Mouse (Mus musculus) common myeloid progenitor, adult 5-6 weeks (primary cell): ENCODE results near the gene Foxf1. TPM values are rescaled to one million over a fixed set of nuclear protein-coding genes. Genes with fewer than 3 reads are reported as not detected.

Experiments
- ATAC-seq: replicated peaks from 2 replicates; pipeline ENCODE4 v1.8.0; 2016; ENCODE audit warnings: low read depth, mild to moderate bottlenecking, moderate TSS enrichment, inconsistent platforms; ENCODE audit not compliant: poor library complexity, severe bottlenecking
- total RNA-seq: library from RNA; stranded (forward); fragments of 200-1000, 187-1606 nt; gene quantifications from 2 replicates; pipeline ENCODE4 v1.2.3, GENCODE M21; 2017

Gene Foxf1
- total RNA-seq, 1 experiment from 2014 or later = not detected

- no peak for ATAC-seq
These were observed 27.1 kb downstream of the Foxf1 start for GRCm38 (mm10) chr8:121111145-121111907.

- peak; percentile 93 for ATAC-seq
These were observed 29.1 kb downstream of the Foxf1 start for GRCm38 (mm10) chr8:121113261-121113660.

DNA sequence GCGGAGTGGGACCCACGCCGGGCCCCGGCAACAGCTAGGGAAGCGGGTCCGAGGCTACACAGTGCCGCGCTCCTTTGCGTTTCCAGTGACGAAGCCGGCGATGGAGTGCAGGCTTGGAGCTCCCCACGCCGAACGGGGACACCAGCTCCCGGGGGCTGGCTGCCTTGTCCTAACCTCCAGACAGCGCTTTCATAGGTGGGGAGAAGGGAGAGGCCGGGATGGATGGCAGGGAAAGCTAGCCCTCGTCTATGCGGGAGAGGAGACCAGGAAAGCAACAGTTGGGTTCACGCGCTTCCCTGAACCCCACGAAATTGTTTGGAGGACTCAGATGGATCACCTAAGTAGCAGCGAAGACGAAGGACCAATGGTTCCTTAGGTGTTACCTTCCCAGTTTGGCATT, 30.9 kb downstream of the Foxf1 start:
- ATAC-seq = no peak

GRCm38 (mm10) chr8:121115948-121116347, 31.8 kb downstream of the Foxf1 start, which contains the start of gene Foxc2:
Gene Foxc2, plus strand, starts transcription at chr8:121116171.
- 0 out of 2 replicates have a peak, but pooled peaks have one; percentile 19 for ATAC-seq

GRCm38 (mm10) chr8:121116591-121117185, 32.5 kb downstream of the Foxf1 start:
- ATAC-seq = no peak

DNA sequence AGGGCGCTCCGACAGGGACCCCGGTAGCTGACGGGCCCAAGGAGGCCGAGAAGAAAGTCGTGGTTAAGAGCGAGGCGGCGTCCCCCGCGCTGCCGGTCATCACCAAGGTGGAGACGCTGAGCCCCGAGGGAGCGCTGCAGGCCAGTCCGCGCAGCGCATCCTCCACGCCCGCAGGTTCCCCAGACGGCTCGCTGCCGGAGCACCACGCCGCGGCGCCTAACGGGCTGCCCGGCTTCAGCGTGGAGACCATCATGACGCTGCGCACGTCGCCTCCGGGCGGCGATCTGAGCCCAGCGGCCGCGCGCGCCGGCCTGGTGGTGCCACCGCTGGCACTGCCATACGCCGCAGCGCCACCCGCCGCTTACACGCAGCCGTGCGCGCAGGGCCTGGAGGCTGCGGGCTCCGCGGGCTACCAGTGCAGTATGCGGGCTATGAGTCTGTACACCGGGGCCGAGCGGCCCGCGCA, 33.0 kb downstream of the Foxf1 start:
- no peak for ATAC-seq

- no peak for ATAC-seq
These were observed 33.7 kb downstream of the Foxf1 start for GRCm38 (mm10) chr8:121117906-121118305.

DNA sequence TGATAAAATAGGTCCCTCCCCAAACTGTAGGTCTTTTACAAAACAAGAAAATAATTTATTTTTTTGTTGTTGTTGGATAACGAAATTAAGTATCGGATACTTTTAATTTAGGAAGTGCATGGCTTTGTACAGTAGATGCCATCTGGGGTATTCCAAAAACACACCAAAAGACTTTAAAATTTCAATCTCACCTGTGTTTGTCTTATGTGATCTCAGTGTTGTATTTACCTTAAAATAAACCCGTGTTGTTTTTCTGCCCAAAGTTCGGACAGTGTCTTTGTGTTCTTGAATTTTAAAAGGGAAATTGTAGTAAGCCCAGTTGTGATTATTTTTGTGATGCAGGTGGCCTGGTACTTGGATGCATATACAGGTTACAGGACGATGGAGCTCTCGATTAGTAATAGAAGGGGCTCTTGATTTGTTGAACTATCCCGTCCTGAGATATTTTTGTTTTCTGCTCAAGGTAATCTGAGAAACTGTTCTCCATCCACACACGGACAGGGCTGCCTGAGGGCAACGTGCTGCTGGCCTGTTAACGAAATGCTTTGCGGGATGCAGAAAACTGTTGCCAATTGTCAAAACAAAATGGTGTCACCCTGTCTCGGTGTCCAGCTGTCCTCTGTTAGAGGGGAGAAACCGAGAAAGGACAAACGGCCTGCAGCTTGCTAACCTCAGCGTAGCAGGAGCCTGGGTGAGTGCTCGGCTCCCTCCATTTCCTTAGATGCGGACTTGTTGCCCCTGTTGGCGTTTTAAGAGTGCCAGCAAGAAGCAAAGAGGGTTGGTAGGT, 34.6 kb downstream of the Foxf1 start:
- ATAC-seq = no peak

- ATAC-seq = no peak
These were observed 35.7 kb downstream of the Foxf1 start for GRCm38 (mm10) chr8:121119635-121120455.

GRCm38 (mm10) chr8:121120456-121121419, 36.6 kb downstream of the Foxf1 start:
- peak; percentile 8; the same call in 1 of the 2 replicates for ATAC-seq

DNA sequence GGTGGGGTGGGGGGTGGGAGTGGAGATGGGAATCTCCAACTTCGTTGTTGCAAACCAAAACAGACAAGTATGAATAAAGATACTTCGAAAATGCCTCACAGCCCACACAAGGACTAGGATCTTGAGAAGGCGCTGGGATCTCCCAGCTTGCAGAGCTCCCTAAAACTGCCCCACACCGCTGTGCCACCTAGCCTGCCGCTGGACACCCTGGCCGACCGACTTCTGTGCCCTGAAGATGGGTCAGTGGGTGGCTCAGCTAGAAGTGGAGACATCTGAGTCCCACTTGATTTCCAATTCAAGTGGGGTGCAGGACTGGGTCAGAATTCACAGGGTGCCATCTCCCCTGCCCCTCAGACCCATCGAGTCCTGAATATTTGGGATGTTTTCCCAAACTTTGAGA, 37.5 kb downstream of the Foxf1 start:
- ATAC-seq = no peak

DNA sequence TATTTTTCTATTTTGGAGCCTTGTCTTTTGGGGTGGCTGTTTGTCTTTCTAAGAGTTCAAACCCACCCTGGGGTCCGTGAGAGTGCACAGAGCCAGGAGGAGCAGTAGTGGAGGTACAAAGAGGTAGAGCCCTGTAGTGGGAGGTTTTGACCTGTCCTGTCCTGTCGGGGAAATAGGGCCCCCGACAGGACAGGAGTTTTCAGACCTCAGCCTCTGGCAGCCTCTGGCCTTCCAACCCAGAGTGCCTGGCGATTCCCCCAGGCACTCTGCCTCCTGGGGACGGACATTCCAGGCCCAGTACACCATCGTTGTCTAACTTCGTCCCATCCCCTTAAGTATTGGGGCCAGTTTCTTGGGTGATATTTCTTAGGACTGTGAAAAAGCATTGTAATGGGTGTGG, 38.2 kb downstream of the Foxf1 start:
- ATAC-seq = no peak

DNA sequence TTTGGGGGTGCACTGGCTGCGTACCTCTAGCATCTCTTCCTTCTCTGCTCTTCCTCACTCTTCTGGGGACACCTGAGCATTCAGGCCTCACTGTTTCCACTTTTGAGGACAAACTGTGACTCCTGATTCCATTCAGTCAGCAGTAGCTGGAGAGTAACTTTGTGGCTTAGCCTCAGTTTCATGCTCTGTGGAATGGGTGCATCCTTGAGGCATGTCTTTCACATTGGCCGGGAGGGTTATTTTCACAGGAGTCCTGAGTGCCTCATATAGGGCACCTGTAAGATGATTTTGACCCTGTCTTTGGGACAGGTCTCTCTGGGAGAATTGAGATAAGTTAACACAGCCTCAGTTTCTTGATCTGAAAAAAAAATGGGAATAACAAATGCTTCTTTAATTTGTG, 38.9 kb downstream of the Foxf1 start:
- no peak for ATAC-seq

- no peak for ATAC-seq
These were observed 40.5 kb downstream of the Foxf1 start for GRCm38 (mm10) chr8:121124547-121125239.

DNA sequence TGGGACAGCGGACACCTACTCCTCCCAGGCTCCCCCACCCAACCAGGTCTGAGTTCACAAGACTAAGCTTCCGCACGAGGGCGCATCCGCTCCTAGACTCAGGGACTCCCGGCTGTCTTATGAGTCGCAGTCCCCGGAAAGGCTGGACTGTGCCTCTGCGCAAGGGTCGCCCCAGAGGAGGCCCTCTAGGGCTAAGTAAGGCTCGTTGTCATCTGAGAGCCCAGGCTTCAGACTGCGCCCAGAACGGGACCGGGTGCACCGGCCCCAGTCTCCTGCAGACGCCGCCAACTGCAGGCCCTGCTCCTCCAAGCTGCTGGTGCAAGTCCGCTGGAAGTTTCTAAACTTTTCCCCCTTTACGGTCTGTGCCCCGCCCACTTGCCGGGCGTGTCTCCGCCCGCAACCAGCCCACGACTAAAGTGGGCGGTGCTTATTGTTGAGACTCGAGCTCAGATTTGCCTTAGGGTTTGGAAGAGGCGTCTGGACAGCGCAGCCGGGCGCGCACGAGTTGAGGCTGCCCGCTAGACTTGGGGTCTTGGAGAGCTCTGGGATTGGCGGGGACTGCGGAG, 41.2 kb downstream of the Foxf1 start:
- peak; percentile 75 for ATAC-seq

DNA sequence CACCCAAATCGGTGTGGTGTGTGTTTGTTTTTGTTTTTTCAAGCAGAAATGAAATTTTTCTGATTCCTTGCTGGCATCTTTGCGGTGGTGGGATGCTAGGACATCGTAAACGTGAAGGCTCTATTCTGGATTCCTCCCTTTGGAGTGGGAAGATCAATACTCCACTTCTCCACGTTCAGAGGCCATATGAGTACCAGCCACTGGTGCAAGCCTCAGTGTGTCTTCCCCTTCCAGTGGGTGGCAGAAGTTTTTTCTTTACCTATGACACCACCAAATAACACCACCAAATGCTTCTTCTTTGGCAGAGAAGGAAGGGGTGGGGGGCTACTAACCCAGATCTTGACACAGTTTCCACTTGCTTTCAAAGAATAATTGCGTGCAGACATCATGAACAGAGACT, 42.0 kb downstream of the Foxf1 start:
- ATAC-seq = no peak

- no peak for ATAC-seq
These were observed 42.5 kb downstream of the Foxf1 start for GRCm38 (mm10) chr8:121126694-121127093.

DNA sequence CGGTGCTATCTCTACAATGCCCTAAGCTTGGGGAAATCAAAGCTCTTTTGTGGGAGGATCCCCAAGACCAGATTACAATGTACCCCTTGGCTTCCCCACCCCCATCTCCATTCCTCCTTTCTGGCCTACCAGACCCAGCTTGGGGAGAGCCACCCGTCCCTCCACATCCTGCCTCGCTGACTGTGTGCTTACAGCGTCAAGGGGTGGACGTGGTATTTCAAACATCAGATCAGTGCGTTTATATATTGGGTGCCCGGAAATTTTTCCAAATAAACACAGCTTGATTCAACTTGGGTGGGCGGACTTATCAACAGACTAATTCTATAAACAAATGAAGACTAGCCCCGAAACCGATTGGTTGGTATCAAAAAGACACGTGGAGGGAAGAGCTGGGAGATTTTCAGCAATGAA, 43.1 kb downstream of the Foxf1 start:
- ATAC-seq = no peak
